Mouse (Mus musculus) midbrain, postnatal 0 days (tissue): ENCODE measurements around the gene Chst8. TPM values are rescaled to one million over a fixed set of nuclear protein-coding genes. Genes with fewer than 3 reads are reported as not detected.
A peak's percentile ranks its signal among the peaks of the same experiment; 100 is the strongest.

ENCODE experiments used
- ATAC-seq: fragments of 200-750 bp; cut with Nextera tagmentation; 2 replicates; pipeline ENCODE4 v1.8.0; 2017; ENCODE audit warnings: moderate number of reproducible peaks, mild to moderate bottlenecking, moderate TSS enrichment, moderate library complexity; ENCODE audit not compliant: low FRiP score
- DNase-seq: peaks from one replicate; pipeline ENCODE4 v3.0.0-alpha.2; 2015; ENCODE audit warnings: low spot score
- H3K27ac ChIP-seq: fragments of 300-500 bp; sonication (generic); 2 replicates; pipeline ENCODE4 v1.5.1; 2014; ENCODE audit warnings: low read depth, mild to moderate bottlenecking, low read length, mixed read lengths
- H3K27me3 ChIP-seq: fragments of 300-500 bp; sonication (generic); 2 replicates; pipeline ENCODE4 v1.6.1; 2014; ENCODE audit warnings: low read length, control low read depth, mixed read lengths; ENCODE audit not compliant: insufficient read depth
- H3K36me3 ChIP-seq: fragments of 300-500 bp; sonication (generic); 2 replicates; pipeline ENCODE4 v1.6.1; 2014; ENCODE audit warnings: low read length, control low read depth, mixed read lengths; ENCODE audit not compliant: insufficient read depth
- H3K4me1 ChIP-seq: fragments of 300-500 bp; sonication (generic); 2 replicates; pipeline ENCODE4 v1.6.1; 2014; ENCODE audit warnings: mild to moderate bottlenecking, control low read depth, antibody characterized with exemption, low read length, mixed read lengths; ENCODE audit not compliant: insufficient read depth
- H3K4me2 ChIP-seq: fragments of 300-500 bp; sonication (generic); 2 replicates; pipeline ENCODE4 v1.6.1; 2014; ENCODE audit warnings: low read depth, mild to moderate bottlenecking, low read length, mixed read lengths; ENCODE audit not compliant: poor library complexity, severe bottlenecking
- H3K4me3 ChIP-seq: fragments of 300-500 bp; sonication (generic); 2 replicates; pipeline ENCODE4 v1.5.1; 2014; ENCODE audit warnings: low read depth, mild to moderate bottlenecking, low read length, moderate library complexity
- H3K9ac ChIP-seq: fragments of 300-500 bp; sonication (generic); replicated peaks from 2 replicates; pipeline ENCODE4 v1.6.1; 2014; ENCODE audit warnings: mild to moderate bottlenecking, low read length, moderate library complexity, mixed read lengths; ENCODE audit not compliant: poor library complexity, severe bottlenecking
- H3K9me3 ChIP-seq: fragments of 300-500 bp; sonication (generic); 2 replicates; pipeline ENCODE4 v1.6.1; 2016; ENCODE audit warnings: low read length, control low read depth
- CTCF ChIP-seq: IDR thresholded peaks from 2 replicates; pipeline ENCODE4 v1.5.1; 2016; ENCODE audit warnings: antibody characterized with exemption, mild to moderate bottlenecking
- WGBS: fragments of 180-500 bp; shearing (Covaris S2); extraction: QIAGEN DNeasy Blood & Tissue Kit; methylation state at CpG from one replicate; pipeline ENCODE4 v1.1.7; 2014; 5-methylcytosine and 5-hydroxymethylcytosine counted together
- polyA plus RNA-seq: library from polyadenylated mRNA; unstranded; fragments of >200 nt; fragmentation: Nextera tagmentation; extraction: Ambion mirVana; gene quantifications from 2 replicates; pipeline ENCODE4 v1.2.1, GENCODE M21; 2015
- total RNA-seq: library from RNA; depleted of rRNA; stranded (reverse); fragments of >200 nt; gene quantifications from 2 replicates; pipeline ENCODE4 v1.2.3, GENCODE M21; 2014; rRNA removed

Chst8 gene
- total and polyA plus RNA-seq, 2 experiments from 2014 or later, result 16.2 to 20.1 TPM

DNA sequence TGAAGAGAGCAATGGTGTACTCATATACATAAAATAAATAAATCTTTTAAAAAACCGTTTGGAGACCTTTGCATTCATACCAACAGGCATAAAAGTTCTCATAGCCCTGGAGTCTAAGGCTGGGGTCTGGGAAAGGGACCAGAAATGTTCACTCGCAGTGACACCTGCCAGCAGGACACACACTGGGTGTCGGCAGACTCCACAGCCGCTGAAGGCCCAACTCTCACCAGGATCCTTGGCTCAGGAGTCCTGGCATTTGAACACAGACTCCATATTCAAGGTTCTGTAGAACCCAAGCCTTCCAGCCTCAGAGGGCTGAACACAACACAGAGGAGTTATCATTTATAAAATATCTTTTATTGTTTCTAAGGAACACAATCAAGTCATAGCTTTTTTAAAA lies 175.8 kb downstream of the Chst8 start:
- TF ChIP-seq CTCF, result no peak
- WGBS, result 75% methylated on average over 4 of the region's 4 CpGs

DNA sequence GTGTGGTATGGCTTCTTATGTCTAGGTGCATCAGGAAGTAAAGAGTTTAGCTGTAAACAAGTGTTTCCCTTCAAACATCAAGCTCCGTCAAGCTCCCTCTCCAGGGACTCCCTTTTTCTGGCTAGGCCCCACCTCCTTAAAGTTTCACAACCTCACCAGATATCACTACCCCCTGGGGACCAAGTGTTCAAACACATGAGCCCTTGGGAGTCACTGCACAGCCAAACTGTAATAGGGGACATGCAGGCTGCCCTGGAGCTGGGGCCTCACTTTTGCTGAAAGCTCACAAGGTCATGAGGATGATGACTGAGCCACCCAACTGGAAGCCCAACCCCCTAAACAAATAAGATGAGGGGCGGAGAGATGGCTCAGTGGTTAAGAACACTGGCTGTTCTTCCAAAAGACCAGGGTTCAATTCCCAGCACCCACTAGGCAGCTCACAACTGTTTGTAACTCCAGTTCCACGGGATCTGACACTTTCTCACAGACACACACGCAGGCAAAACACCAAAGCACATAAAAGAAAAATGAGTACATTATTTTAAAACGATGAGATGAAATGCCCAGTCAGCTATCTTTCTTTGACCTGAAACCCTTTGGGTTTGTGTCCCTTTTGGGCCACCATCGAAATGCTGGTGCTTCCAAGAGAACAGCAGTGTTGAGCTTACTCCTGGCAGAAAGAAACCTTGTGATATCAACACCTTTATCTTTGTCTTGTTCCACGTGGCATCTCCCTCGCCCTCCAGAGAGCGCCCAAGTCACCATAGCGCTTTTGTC lies 179.4 kb downstream of the Chst8 start:
- H3K36me3 ChIP-seq, result no peaks in the 10 kb centered on the region
- H3K27me3 ChIP-seq, result no peaks in the 10 kb centered on the region
- H3K4me3 ChIP-seq, result no peak overlapping the region
- peaks cover 8% of the 10 kb centered on the region; the same call in 1 of the 2 replicates for H3K4me1 ChIP-seq
- DNase-seq (no peak), ATAC-seq (no peak)
- no peak overlapping the region for H3K27ac ChIP-seq
- WGBS, result 81% methylated on average over 10 of the region's 10 CpGs
- H3K4me2 ChIP-seq, result no peak overlapping the region
- no peak overlapping the region for H3K9ac ChIP-seq
- H3K9me3 ChIP-seq, result no peaks in the 10 kb centered on the region
- no peak for TF ChIP-seq CTCF

More for the DNA sequence above, 175.8 kb downstream of the Chst8 start:
- Histone ChIP-seq H3K9me3 (no peaks in the 10 kb centered on the region), H3K27ac (no peak overlapping the region), H3K4me2 (no peak overlapping the region), H3K9ac (no peak overlapping the region), H3K4me1 (no peaks in the 10 kb centered on the region), H3K27me3 (no peaks in the 10 kb centered on the region), H3K4me3 (no peak overlapping the region), H3K36me3 (peaks cover 14% of the 10 kb centered on the region)
- no peak for ATAC-seq
- DNase-seq, result no peak

DNA sequence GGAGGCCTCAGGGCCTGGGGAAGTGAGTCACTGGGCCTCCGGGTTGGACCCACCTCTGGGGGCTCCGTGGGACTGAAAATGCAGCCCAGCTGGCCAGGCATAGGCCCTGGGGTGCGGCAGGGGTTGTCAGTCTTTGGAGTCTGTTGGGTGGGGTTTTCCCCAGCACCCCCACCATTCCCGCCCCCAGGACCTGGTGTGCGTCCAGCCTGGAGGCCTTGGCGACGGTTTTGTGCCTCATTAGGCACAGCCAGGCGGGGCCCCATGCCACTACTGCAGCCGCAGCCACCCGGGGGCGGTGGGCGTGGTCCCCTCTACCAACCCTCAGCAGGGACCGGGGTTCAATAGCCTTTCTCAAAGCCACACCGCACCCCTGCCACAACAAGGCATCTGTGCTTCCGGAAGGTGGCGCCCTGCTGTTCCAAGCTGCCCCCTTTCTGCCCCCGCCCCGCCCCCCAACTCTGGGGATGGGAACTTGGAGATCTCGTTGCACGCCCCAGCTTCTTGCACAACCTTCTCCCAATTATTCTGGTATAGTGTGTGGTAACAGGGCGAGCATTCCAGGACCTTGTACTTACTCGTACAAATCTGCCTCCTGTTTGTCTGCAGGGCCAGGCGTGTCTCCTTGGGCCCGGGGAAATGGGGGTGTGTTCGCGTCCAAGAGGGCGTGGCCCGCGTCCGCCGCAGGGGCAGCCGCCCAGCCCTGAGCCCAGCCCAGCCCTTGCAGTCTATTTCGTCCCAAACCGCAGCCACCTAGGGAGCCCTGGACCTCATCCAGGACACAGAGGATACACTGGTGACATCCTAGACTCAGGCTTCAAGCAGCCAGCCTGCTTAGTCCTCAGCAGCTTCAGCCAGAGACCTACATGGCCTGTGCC lies 182.1 kb downstream of the Chst8 start:
- H3K4me2 ChIP-seq, result peak overlapping the region; percentile 60
- DNase-seq (peak; percentile 70), ATAC-seq (peak; percentile 66)
- H3K27me3 ChIP-seq, result no peaks in the 10 kb centered on the region
- peak overlapping the region; percentile 28 for H3K4me3 ChIP-seq
- WGBS, result 2% methylated on average over 34 of the region's 34 CpGs
- H3K9ac ChIP-seq, result peak overlapping the region; percentile 56
- TF ChIP-seq CTCF, result peak; percentile 38
- H3K9me3 ChIP-seq, result no peaks in the 10 kb centered on the region
- no peaks in the 10 kb centered on the region for H3K36me3 ChIP-seq
- H3K4me1 ChIP-seq, result peaks cover 8% of the 10 kb centered on the region; the same call in 1 of the 2 replicates
- peak overlapping the region; percentile 51; the same call in 1 of the 2 replicates for H3K27ac ChIP-seq

DNA sequence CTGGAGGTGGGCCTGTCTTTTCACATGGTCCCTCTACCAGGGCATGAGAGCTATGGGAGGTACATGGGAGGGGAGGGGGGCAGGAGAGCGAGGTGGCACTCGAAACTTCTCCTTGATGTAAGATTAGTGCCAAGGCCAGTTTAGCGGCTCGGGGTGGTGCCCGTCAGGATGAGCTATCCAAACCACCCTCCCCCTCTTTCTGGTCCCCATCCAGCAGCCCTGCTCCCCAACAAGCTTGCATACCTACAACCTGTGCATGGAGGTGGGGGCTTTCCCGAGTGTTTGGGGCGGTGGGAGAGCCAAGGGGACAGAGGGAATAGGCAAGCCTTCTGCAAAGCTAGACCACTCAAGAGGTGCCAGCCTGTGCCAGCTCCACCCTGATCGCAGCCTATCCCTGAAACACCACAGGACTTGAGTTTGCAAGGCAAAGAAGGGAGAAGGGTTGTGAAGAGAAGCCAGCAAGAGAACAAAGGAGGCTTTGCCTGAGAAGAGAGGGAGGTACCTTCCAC lies 182.8 kb downstream of the Chst8 start:
- ATAC-seq (no peak), DNase-seq (peak; percentile 28)
- no peak overlapping the region for H3K4me3 ChIP-seq
- H3K9me3 ChIP-seq, result no peaks in the 10 kb centered on the region
- peaks cover 8% of the 10 kb centered on the region; the same call in 1 of the 2 replicates for H3K4me1 ChIP-seq
- no peaks in the 10 kb centered on the region for H3K27me3 ChIP-seq
- no peaks in the 10 kb centered on the region for H3K36me3 ChIP-seq
- H3K9ac ChIP-seq, result no peak overlapping the region; the same call in 1 of the 2 replicates
- no peak for TF ChIP-seq CTCF
- peak overlapping the region; percentile 51; the same call in 1 of the 2 replicates for H3K27ac ChIP-seq
- H3K4me2 ChIP-seq, result peak overlapping the region; percentile 60
- 52% methylated on average over 8 of the region's 8 CpGs for WGBS

Other genes starting within 250 kb of the Chst8 start
- gene Kctd15, start 156.0 kb downstream of the Chst8 start, total RNA-seq, result 61.3 and 69.1 TPM in 2 replicates
- 15.0 and 15.7 TPM in 2 replicates for gene Kctd15, start 156.0 kb downstream of the Chst8 start, polyA plus RNA-seq
- 57.4 and 60.8 TPM in 2 replicates for gene Pepd, start 99.7 kb upstream of the Chst8 start, total RNA-seq
- gene Pepd, start 99.7 kb upstream of the Chst8 start, polyA plus RNA-seq, result 69.8 and 70.1 TPM in 2 replicates
- gene Cebpg, start 243.9 kb upstream of the Chst8 start, total RNA-seq, result 13.9 and 31.9 TPM in 2 replicates
- gene Cebpg, start 243.9 kb upstream of the Chst8 start, polyA plus RNA-seq, result 10.8 and 12.8 TPM in 2 replicates